Mouse (Mus musculus) limb, embryonic 14.5 days (tissue): ENCODE measurements around the gene Taok1. TPM values are rescaled to one million over a fixed set of nuclear protein-coding genes. Genes with fewer than 3 reads are reported as not detected.

Experiments used
- ATAC-seq: fragments of 200-750 bp; cut with Nextera tagmentation; 2 replicates; pipeline ENCODE4 v1.8.0; 2017; ENCODE audit warnings: low read depth, moderate number of reproducible peaks, moderate TSS enrichment; ENCODE audit not compliant: low FRiP score
- DNase-seq: peaks from one replicate; pipeline ENCODE4 v3.0.0-alpha.2; 2015; ENCODE audit warnings: low spot score
- H3K27ac ChIP-seq: fragments of 300-500 bp; sonication (generic); replicated peaks from 2 replicates; pipeline ENCODE4 v1.5.1; 2014; ENCODE audit warnings: low read depth, mild to moderate bottlenecking, low read length, moderate library complexity, mixed read lengths
- H3K27me3 ChIP-seq: fragments of 300-500 bp; sonication (generic); 2 replicates; pipeline ENCODE4 v1.6.1; 2014; ENCODE audit warnings: low read length, mixed read lengths; ENCODE audit not compliant: control insufficient read depth, insufficient read depth
- H3K36me3 ChIP-seq: fragments of 300-500 bp; sonication (generic); 2 replicates; pipeline ENCODE4 v1.6.1; 2014; ENCODE audit warnings: mild to moderate bottlenecking, low read length, moderate library complexity, mixed read lengths; ENCODE audit not compliant: control insufficient read depth, insufficient read depth
- H3K4me1 ChIP-seq: fragments of 300-500 bp; sonication (generic); 2 replicates; pipeline ENCODE4 v1.6.1; 2014; ENCODE audit warnings: antibody characterized with exemption, low read length, mixed read lengths; ENCODE audit not compliant: control insufficient read depth, insufficient read depth
- H3K4me2 ChIP-seq: fragments of 300-500 bp; sonication (generic); replicated peaks from 2 replicates; pipeline ENCODE4 v1.6.1; 2014; ENCODE audit warnings: low read depth, mild to moderate bottlenecking, low read length, moderate library complexity; ENCODE audit not compliant: severe bottlenecking
- H3K4me3 ChIP-seq: fragments of 300-500 bp; sonication (generic); replicated peaks from 2 replicates; pipeline ENCODE4 v1.5.1; 2014; ENCODE audit warnings: low read length
- H3K9ac ChIP-seq: fragments of 300-500 bp; sonication (generic); 2 replicates; pipeline ENCODE4 v1.6.1; 2014; ENCODE audit warnings: mild to moderate bottlenecking, low read depth, low read length, moderate library complexity; ENCODE audit not compliant: severe bottlenecking
- H3K9me3 ChIP-seq: fragments of 300-500 bp; sonication (generic); 2 replicates; pipeline ENCODE4 v1.6.1; 2016; ENCODE audit warnings: low read length; ENCODE audit not compliant: control insufficient read depth
- POLR2A ChIP-seq: fragments of 200-500 bp; IDR thresholded peaks from 2 replicates; pipeline ENCODE4 v1.8.0; 2012; ENCODE audit warnings: inconsistent platforms, mild to moderate bottlenecking, moderate library complexity, borderline replicate concordance; ENCODE audit not compliant: insufficient read depth, insufficient read length; ENCODE audit errors: extremely low read depth
- WGBS: fragments of 180-500 bp; shearing (Covaris S2); extraction: QIAGEN DNeasy Blood & Tissue Kit; methylation state at CpG from one replicate; pipeline ENCODE4 v1.1.7; 2014; 5-methylcytosine and 5-hydroxymethylcytosine counted together
- polyA plus RNA-seq, 2 experiments: library from polyadenylated mRNA; depleted of rRNA in 1 of 2; stranded (reverse) in 1 of 2; unstranded in 1 of 2; fragments of >200 nt; fragmentation: Nextera tagmentation in 1 of 2; extraction: Ambion mirVana in 1 of 2; gene quantifications; 2 replicates each; pipeline versions ENCODE4 v1.2.1 to v1.2.3; 2012 to 2014

The Taok1 gene
- polyA plus RNA-seq, 2 experiments: 11.8 to 19.2 TPM

DNA sequence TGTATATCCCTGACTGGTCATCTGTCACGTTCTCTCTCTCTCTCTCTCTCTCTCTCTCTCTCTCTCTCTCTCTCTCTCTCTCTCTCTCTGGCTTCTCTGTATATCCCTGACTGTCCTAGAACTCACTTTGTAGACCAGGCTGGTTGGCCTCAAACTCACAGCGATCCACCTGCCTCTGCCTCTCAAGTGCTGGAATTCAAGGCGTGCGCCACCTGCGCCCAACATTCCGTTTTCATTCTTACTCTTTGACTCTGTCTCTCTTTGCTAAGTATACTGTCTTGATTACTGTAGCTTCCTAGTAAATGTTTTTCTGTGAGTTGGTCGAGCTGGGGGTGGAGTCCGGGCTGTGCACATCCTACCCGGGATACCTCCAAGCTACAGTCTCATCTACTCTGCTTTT lies 33.8 kb upstream of the Taok1 start:
- WGBS: 70% methylated on average over 9 of the region's 9 CpGs
- Histone ChIP-seq H3K27me3 (no peaks in the 10 kb centered on the region), H3K27ac (no peak overlapping the region), H3K9me3 (no peaks in the 10 kb centered on the region), H3K9ac (no peak overlapping the region), H3K4me3 (no peak overlapping the region), H3K36me3 (no peaks in the 10 kb centered on the region), H3K4me1 (no peaks in the 10 kb centered on the region), H3K4me2 (no peak overlapping the region)
- DNase-seq (no peak), ATAC-seq (no peak)
- no peak for TF ChIP-seq POLR2A

DNA sequence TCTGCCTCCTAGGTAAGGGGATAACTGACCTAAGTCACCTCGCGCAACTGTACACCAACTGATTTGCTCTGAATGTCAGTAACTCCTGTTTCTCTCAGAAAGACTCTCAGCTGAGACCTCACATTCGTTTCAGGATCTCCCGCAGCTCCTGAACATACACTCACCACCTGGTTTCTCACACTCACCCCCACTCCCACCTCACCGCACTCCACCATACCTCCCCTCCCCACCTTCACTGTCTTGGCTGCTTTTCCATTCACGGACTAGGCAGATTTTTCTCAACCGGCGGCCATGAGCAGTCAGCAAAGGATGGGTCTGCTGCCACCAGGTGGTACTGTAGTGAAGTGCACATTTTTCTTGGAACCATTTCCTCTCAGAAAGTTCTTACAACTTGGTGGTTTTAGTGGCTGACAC lies 22.6 kb upstream of the Taok1 start:
- 14% methylated on average over 8 of the region's 8 CpGs for WGBS
- H3K4me3 ChIP-seq: peak overlapping the region; percentile 18
- ATAC-seq: peak; percentile 68
- peak; percentile 44; the same call in 1 of the 2 replicates for TF ChIP-seq POLR2A
- H3K4me1 ChIP-seq: peaks cover 2% of the 10 kb centered on the region
- H3K9ac ChIP-seq: no peak overlapping the region
- no peaks in the 10 kb centered on the region for H3K27me3 ChIP-seq
- peak; percentile 90 for DNase-seq
- no peaks in the 10 kb centered on the region for H3K36me3 ChIP-seq
- H3K27ac ChIP-seq: no peak overlapping the region
- no peaks in the 10 kb centered on the region for H3K9me3 ChIP-seq
- peak overlapping the region; percentile 36 for H3K4me2 ChIP-seq

DNA sequence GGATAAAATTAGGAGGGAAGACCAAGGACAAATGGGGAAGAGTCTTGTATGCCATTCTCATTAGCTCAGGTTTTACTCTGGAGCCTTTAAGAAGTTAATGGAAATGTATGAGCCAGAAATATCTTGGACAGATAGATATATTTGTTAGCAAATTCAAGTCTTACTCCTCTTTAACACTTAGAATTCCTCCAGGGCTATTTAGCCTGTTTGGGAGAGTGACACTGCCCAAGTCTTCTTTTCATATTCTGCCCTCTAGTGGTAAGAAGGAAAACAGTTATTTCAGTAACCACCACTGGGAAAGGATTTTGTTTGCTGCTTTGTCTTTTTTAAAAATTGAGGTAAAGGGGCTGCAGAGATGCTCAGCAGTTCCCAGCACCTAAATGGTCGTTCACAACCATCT lies 21.9 kb upstream of the Taok1 start:
- Histone ChIP-seq H3K9ac (no peak overlapping the region), H3K4me3 (no peak overlapping the region), H3K36me3 (no peaks in the 10 kb centered on the region), H3K27me3 (no peaks in the 10 kb centered on the region), H3K9me3 (no peaks in the 10 kb centered on the region), H3K4me2 (no peak overlapping the region), H3K4me1 (peaks cover 10% of the 10 kb centered on the region), H3K27ac (no peak overlapping the region)
- 0% methylated on average over 1 of the region's 1 CpGs for WGBS
- DNase-seq (peak; percentile 39), ATAC-seq (no peak)
- TF ChIP-seq POLR2A: no peak

GRCm38 (mm10) chr11:77626596-77627535 lies 19.3 kb upstream of the Taok1 start:
- TF ChIP-seq POLR2A: no peak
- H3K27me3 ChIP-seq: no peaks in the 10 kb centered on the region
- no peak overlapping the region for H3K9ac ChIP-seq
- no peaks in the 10 kb centered on the region for H3K36me3 ChIP-seq
- H3K4me3 ChIP-seq: no peak overlapping the region
- DNase-seq (no peak), ATAC-seq (no peak)
- peaks cover 15% of the 10 kb centered on the region for H3K4me1 ChIP-seq
- WGBS: 69% methylated on average over 5 of the region's 5 CpGs
- H3K27ac ChIP-seq: no peak overlapping the region
- no peak overlapping the region for H3K4me2 ChIP-seq
- H3K9me3 ChIP-seq: no peaks in the 10 kb centered on the region

GRCm38 (mm10) chr11:77625061-77625855 lies 17.6 kb upstream of the Taok1 start:
- peak; percentile 23 for DNase-seq
- ATAC-seq: no peak
- Histone ChIP-seq H3K9ac (peak overlapping the region; percentile 41), H3K9me3 (no peaks in the 10 kb centered on the region), H3K4me2 (peak overlapping the region; percentile 68), H3K4me1 (peaks cover 15% of the 10 kb centered on the region), H3K27me3 (no peaks in the 10 kb centered on the region), H3K36me3 (no peaks in the 10 kb centered on the region), H3K27ac (no peak overlapping the region), H3K4me3 (peak overlapping the region; percentile 30)
- TF ChIP-seq POLR2A: no peak
- 9% methylated on average over 11 of the region's 11 CpGs for WGBS
